Mouse (Mus musculus) stomach, embryonic 16.5 days (tissue): ENCODE data around the gene Atg101. TPM values are rescaled to one million over a fixed set of nuclear protein-coding genes. Genes with fewer than 3 reads are reported as not detected.

ENCODE experiments used
- ATAC-seq: fragments of 200-750 bp; cut with Nextera tagmentation; 2 replicates; pipeline ENCODE4 v1.8.0; 2017; ENCODE audit warnings: moderate number of reproducible peaks, moderate TSS enrichment; ENCODE audit not compliant: insufficient read depth, low FRiP score
- H3K27ac ChIP-seq: fragments of 300-500 bp; sonication (generic); 2 replicates; pipeline ENCODE4 v1.5.1; 2014; ENCODE audit warnings: low read length
- H3K27me3 ChIP-seq: fragments of 300-500 bp; sonication (generic); 2 replicates; pipeline ENCODE4 v1.6.1; 2014; ENCODE audit warnings: low read length, control low read depth, mixed read lengths; ENCODE audit not compliant: control insufficient read depth, insufficient read depth
- H3K36me3 ChIP-seq: fragments of 300-500 bp; sonication (generic); 2 replicates; pipeline ENCODE4 v1.6.1; 2014; ENCODE audit warnings: low read length; ENCODE audit not compliant: control insufficient read depth, insufficient read depth
- H3K4me1 ChIP-seq: fragments of 300-500 bp; sonication (generic); 2 replicates; pipeline ENCODE4 v1.6.1; 2014; ENCODE audit warnings: low read length, control low read depth, mixed read lengths; ENCODE audit not compliant: control insufficient read depth, insufficient read depth
- H3K4me2 ChIP-seq: fragments of 300-500 bp; sonication (generic); 2 replicates; pipeline ENCODE4 v1.6.1; 2014; ENCODE audit warnings: low read depth, low read length, mixed read lengths
- H3K4me3 ChIP-seq: fragments of 300-500 bp; sonication (generic); replicated peaks from 2 replicates; pipeline ENCODE4 v1.5.1; 2014; ENCODE audit warnings: mild to moderate bottlenecking, low read length
- H3K9ac ChIP-seq: fragments of 300-500 bp; sonication (generic); 2 replicates; pipeline ENCODE4 v1.6.1; 2014; ENCODE audit warnings: low read length
- H3K9me3 ChIP-seq: fragments of 300-500 bp; sonication (generic); replicated peaks from 2 replicates; pipeline ENCODE4 v1.6.1; 2016; ENCODE audit warnings: low read length, control low read depth; ENCODE audit not compliant: control insufficient read depth
- WGBS: fragments of 180-500 bp; shearing (Covaris S2); extraction: QIAGEN DNeasy Blood & Tissue Kit; methylation state at CpG from one replicate; pipeline ENCODE4 v1.1.7; 2014; 5-methylcytosine and 5-hydroxymethylcytosine counted together
- polyA plus RNA-seq: library from polyadenylated mRNA; unstranded; fragments of >200 nt; fragmentation: Nextera tagmentation; extraction: Ambion mirVana; gene quantifications from 2 replicates; pipeline ENCODE4 v1.2.1, GENCODE M21; 2015

The Atg101 gene
- polyA plus RNA-seq, 1 experiment from 2014 or later, result 66.9 TPM

GRCm38 (mm10) chr15:101329564-101329892, 45.5 kb downstream of the Atg101 start:
- peaks cover 23% of the 10 kb centered on the region for H3K4me1 ChIP-seq
- no peak for ATAC-seq
- 78% methylated on average over 3 of the region's 3 CpGs for WGBS
- H3K27me3 ChIP-seq, result no peaks in the 10 kb centered on the region
- H3K9me3 ChIP-seq, result no peaks in the 10 kb centered on the region
- peak overlapping the region; percentile 50 for H3K9ac ChIP-seq
- H3K4me2 ChIP-seq, result no peak overlapping the region
- H3K36me3 ChIP-seq, result no peaks in the 10 kb centered on the region
- peak overlapping the region; percentile 68; the same call in 1 of the 2 replicates for H3K27ac ChIP-seq
- H3K4me3 ChIP-seq, result no peak overlapping the region

DNA sequence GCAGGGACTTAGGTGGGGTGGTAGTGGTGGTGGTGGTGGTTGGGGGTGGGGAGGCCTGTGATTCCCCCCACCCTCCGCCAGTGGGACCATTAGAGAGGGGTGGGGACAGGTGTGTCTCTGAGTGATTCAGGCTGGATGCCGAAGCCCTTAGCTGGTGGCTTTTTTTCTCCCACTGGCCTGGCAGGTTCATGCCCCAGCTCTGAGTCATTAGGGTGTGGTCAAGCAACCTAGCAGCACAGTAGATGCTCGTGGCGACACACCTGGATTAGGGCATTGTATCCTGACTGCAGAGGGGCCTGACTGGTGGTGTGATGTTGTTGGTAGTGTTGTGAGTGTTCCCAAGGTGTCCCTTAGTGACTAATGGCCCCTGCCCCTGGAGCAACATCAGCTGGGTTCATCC, 47.0 kb downstream of the Atg101 start:
- Histone ChIP-seq H3K4me2 (no peak overlapping the region), H3K9me3 (no peaks in the 10 kb centered on the region), H3K4me1 (peaks cover 24% of the 10 kb centered on the region), H3K27ac (peak overlapping the region; percentile 84), H3K9ac (peak overlapping the region; percentile 37; the same call in 1 of the 2 replicates), H3K36me3 (no peaks in the 10 kb centered on the region), H3K27me3 (no peaks in the 10 kb centered on the region), H3K4me3 (no peak overlapping the region)
- WGBS, result 46% methylated on average over 4 of the region's 4 CpGs
- peak; percentile 59 for ATAC-seq

DNA sequence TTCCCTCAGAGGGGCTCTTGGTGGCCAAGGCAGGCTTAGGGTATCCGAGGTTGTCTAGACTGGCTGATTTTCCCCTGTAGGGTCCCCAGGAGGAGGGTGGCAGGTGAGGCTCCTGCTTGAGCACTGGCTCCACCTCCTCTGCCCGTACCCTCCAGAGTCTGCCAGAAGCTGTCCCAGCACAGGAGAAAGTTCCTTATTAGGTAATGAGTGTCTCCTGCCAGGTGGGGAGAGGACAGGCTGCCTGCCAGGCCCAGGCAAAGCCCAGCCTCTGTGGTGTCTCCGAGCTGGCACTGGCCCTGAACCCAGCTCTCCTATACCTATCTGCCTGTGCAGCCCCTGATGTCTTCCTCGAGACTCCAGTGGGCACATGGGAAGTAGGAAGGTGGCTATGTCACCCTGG, 48.3 kb downstream of the Atg101 start:
- WGBS, result 70% methylated on average over 4 of the region's 4 CpGs

DNA sequence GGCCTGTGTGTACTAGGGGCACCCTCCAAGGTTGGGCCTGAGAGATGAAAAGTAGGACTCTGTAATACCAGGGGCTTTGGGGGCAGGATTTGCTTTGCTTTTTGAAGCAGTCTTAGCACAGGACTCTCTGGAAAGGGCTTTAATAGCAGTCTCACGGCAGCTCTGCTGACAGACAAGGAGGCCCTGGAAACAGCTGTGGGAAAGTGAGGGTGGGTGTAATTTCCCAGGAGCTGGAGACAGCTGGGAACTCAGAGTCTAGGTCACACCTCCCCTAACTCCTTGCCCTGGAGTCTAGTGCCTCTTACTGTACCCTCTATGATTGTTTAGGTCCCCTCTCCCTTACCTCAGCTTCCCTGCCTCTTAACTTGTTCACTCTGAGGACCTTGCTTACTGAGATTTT, 49.1 kb downstream of the Atg101 start:
- WGBS, result 15% methylated on average over 1 of the region's 1 CpGs
- H3K27ac ChIP-seq, result peak overlapping the region; percentile 84
- H3K4me3 ChIP-seq, result no peak overlapping the region
- peak overlapping the region; percentile 8 for H3K9ac ChIP-seq
- H3K27me3 ChIP-seq, result no peaks in the 10 kb centered on the region
- no peaks in the 10 kb centered on the region for H3K36me3 ChIP-seq
- H3K4me1 ChIP-seq, result peaks cover 28% of the 10 kb centered on the region
- H3K9me3 ChIP-seq, result no peaks in the 10 kb centered on the region
- no peak for ATAC-seq
- H3K4me2 ChIP-seq, result no peak overlapping the region

More for the DNA sequence above, 48.3 kb downstream of the Atg101 start:
- Histone ChIP-seq H3K36me3 (no peaks in the 10 kb centered on the region), H3K4me1 (peaks cover 32% of the 10 kb centered on the region), H3K9me3 (no peaks in the 10 kb centered on the region), H3K4me3 (no peak overlapping the region), H3K27ac (peak overlapping the region; percentile 84), H3K4me2 (no peak overlapping the region), H3K27me3 (no peaks in the 10 kb centered on the region), H3K9ac (peak overlapping the region; percentile 8)
- ATAC-seq, result no peak

GRCm38 (mm10) chr15:101333648-101334047, 49.6 kb downstream of the Atg101 start:
- peak overlapping the region; percentile 84 for H3K27ac ChIP-seq
- peaks cover 27% of the 10 kb centered on the region for H3K4me1 ChIP-seq
- H3K27me3 ChIP-seq, result no peaks in the 10 kb centered on the region
- no peaks in the 10 kb centered on the region for H3K9me3 ChIP-seq
- no peak overlapping the region for H3K4me3 ChIP-seq
- H3K36me3 ChIP-seq, result no peaks in the 10 kb centered on the region
- H3K9ac ChIP-seq, result no peak overlapping the region
- WGBS, result 60% methylated on average over 4 of the region's 4 CpGs
- H3K4me2 ChIP-seq, result no peak overlapping the region
- no peak for ATAC-seq

GRCm38 (mm10) chr15:101336474-101337174, 52.6 kb downstream of the Atg101 start:
- Histone ChIP-seq H3K36me3 (no peaks in the 10 kb centered on the region), H3K27me3 (no peaks in the 10 kb centered on the region), H3K4me3 (no peak overlapping the region), H3K4me2 (peak overlapping the region; percentile 4; the same call in 1 of the 2 replicates), H3K4me1 (peaks cover 13% of the 10 kb centered on the region), H3K9me3 (no peaks in the 10 kb centered on the region), H3K9ac (peak overlapping the region; percentile 58), H3K27ac (peak overlapping the region; percentile 95)
- ATAC-seq, result peak; percentile 46; the same call in 1 of the 2 replicates
- 34% methylated on average over 24 of the region's 24 CpGs for WGBS

DNA sequence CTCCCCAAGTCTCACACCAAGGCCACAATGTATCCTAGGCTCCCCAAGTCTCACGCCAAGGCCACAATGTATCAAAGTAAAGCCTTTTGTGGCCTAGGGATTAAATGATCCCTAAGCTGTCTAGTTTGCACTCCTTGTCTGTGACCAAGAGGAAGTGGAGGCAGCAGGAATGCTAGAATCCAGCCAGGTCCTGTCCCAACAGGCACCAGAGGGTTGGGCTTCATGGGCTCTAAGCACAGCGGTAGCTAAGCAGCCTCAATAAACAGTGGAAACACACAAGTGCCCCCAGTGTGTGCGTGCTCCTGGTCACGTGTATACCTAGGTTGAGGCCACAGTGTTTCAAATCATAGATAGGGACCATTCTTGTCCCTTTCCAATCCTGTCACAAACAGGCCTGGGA, 54.3 kb downstream of the Atg101 start:
- no peaks in the 10 kb centered on the region for H3K36me3 ChIP-seq
- H3K4me1 ChIP-seq, result peaks cover 9% of the 10 kb centered on the region; the same call in 1 of the 2 replicates
- no peak overlapping the region for H3K9ac ChIP-seq
- H3K4me3 ChIP-seq, result no peak overlapping the region
- no peaks in the 10 kb centered on the region for H3K27me3 ChIP-seq
- 69% methylated on average over 4 of the region's 4 CpGs for WGBS
- no peaks in the 10 kb centered on the region for H3K9me3 ChIP-seq
- peak overlapping the region; percentile 95 for H3K27ac ChIP-seq
- ATAC-seq, result 0 out of 2 replicates have a peak, but pooled peaks have one; percentile 6
- H3K4me2 ChIP-seq, result no peak overlapping the region

- Histone ChIP-seq H3K4me2 (no peak overlapping the region), H3K9me3 (no peaks in the 10 kb centered on the region), H3K36me3 (no peaks in the 10 kb centered on the region), H3K4me3 (no peak overlapping the region), H3K9ac (0 out of 2 replicates have a peak overlapping the region, but pooled peaks have one; percentile 23), H3K27me3 (no peaks in the 10 kb centered on the region), H3K4me1 (peaks cover 9% of the 10 kb centered on the region; the same call in 1 of the 2 replicates), H3K27ac (peak overlapping the region; percentile 95)
- WGBS, result 0% methylated on average over 2 of the region's 2 CpGs
- peak; percentile 84 for ATAC-seq
Observed at GRCm38 (mm10) chr15:101339537-101339936, 55.5 kb downstream of the Atg101 start.
